Mouse (Mus musculus) T-cell, adult 2 months (primary cell): ENCODE measurements around the gene Scyl3.
A peak's percentile ranks its signal among the peaks of the same experiment; 100 is the strongest.

Source experiments
- DNase-seq: peaks from one replicate; pipeline ENCODE4 v3.0.0; 2022; ENCODE audit warnings: low spot score

Scyl3 gene

GRCm38 (mm10) chr1:163928846-163929245, at the start of gene Scyl3:
TSS of gene Scyl3 (plus strand) at chr1:163929100.
- DNase-seq, result no peak

DNA sequence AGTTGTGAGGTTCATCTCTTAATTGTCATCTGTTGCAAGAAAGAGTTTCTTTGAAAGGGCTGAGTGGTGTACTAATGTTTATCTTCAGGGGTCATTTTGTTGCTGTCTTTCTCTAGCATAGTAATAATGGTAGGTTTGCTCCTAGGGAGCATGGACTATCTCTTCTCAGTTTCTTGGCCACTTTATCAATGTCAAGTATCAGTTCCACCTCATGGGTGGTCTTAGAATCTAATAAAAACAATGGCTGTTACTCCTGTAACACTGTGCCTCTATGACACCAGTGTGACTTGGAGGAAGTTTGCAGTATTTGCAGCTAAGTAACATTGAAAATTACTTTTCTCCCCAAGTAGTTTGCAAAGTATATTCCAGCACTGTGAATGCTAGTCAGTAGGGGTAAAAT, 39.3 kb upstream of the Scyl3 start:
- DNase-seq, result no peak

DNA sequence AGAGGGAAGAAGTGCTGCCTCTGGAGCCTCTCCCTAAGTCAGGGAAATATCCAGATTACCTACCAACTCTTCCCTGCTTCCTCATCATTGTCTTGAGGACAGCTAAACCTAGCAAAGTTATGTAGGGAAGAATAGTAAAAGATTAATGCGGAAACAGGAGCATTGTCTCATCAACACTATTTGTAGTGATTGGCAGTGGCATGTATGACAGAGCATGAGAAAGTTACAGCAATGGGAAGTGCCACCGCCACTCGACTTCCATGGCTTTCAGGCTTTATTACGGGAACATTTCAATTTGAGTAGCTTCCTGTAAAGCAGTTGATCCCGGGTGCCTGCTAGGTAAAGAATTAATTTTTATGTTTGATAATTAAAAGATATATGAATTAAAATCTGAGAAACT, 35.6 kb upstream of the Scyl3 start:
- DNase-seq, result no peak

- DNase-seq, result no peak
Observed at GRCm38 (mm10) chr1:163893774-163894527, 34.9 kb upstream of the Scyl3 start.

DNA sequence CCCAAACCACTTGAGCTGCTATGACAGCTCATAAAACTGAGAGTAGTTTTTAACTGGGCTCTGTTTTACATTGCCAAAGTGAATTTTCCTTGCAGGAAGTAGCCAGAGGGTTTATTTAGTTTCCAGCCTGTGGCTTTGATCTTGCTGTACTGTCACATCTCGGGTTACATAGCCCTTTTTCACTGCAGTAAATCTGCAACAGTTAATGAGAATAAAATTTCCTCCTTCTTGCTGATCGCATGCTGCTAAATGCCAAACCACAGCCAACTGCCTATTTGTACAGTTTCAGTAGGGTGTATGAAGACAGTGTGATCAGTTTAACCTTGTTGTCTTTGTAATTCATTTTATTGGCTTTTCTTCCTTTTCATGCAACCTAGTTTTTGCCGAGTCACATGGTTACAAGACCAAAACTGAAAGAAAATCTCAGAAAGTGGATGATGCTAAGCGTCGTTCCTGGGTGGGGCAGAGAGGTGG, 30.6 kb upstream of the Scyl3 start:
- no peak for DNase-seq

DNA sequence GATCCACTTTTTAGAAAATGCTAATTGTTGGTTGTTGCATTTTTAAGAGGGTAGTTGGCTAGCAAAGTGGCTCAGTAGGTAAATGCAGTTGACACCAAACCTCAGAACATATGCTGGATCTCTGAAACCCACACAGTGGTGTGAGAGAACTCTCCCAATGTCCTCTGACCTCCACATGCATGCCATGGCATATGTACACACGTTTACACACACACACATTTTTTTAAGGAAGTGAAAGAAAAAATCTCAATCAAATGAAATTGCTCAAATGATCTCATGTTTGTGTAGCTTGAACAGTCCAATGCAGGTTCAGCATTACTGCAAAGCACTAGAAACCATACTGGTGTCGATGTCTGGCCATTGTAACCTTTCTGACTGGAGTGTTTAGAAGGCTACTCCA, 29.3 kb upstream of the Scyl3 start:
- DNase-seq, result no peak

- no peak for DNase-seq
Observed at GRCm38 (mm10) chr1:163900168-163900567, 28.7 kb upstream of the Scyl3 start.

DNA sequence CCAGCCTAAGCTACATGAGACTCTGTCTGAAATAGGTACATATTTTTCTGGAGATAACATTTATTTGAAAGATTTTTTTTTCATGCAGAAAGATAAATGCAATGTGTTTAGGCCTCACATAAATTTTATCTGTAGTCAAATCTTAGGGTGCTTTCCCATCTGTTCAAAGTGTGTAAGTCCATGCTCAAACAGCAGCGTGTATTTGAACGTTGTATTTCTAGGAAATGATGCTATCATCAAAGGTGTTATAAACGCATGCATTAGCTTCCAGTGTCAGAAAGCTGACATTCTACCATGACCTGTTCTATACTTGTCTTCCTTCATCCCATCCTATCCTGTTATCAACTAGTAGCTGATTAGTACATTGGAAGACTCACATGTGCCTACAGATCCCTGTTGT, 25.5 kb upstream of the Scyl3 start:
- no peak for DNase-seq

GRCm38 (mm10) chr1:163907007-163907811, 21.7 kb upstream of the Scyl3 start:
- no peak for DNase-seq

- DNase-seq, result no peak
Observed at GRCm38 (mm10) chr1:163908389-163908788, 20.5 kb upstream of the Scyl3 start.

DNA sequence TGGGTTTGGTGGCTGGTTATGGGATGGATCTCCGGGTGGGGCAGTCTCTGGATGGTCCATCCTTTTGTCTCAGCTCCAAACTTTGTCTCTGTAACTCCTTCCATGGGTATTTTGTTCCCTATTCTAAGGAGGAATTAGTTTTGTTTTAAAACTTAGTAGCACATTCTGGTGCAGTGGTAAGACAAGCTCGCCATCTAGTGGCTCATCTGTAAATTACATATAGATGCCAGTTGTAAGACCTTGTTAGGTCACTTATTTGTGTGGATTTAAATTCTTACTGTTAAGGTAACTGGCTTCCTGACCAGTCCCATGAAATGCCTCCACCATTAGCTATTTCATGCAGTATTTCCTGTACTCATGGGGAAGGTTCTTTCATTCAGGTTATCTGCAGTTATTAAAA, 18.6 kb upstream of the Scyl3 start:
- no peak for DNase-seq

GRCm38 (mm10) chr1:163910785-163911184, 18.1 kb upstream of the Scyl3 start:
- DNase-seq, result no peak

GRCm38 (mm10) chr1:163911981-163912380, 16.9 kb upstream of the Scyl3 start:
- no peak for DNase-seq

- no peak for DNase-seq
Observed at GRCm38 (mm10) chr1:163917349-163918160, 11.3 kb upstream of the Scyl3 start.

DNA sequence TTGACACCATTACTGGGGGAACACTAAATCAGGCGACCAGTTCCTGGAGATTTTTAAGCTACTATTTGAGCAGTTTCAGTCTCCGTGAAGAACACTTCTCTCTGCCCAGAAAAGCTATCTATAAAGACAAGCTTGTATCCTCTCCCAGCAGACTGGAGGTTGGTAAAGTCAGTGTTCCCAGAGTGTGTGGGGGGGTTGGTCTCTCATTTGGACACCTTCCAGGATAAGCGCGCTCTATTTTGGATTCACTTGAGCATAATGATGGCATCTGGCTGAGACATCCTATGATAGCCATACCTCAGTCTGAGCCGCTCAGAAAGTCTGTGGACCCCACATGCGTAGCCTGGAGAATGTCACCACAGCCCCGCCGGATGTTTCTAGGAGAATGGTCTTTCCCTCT, 4.8 kb upstream of the Scyl3 start:
- DNase-seq, result no peak

DNA sequence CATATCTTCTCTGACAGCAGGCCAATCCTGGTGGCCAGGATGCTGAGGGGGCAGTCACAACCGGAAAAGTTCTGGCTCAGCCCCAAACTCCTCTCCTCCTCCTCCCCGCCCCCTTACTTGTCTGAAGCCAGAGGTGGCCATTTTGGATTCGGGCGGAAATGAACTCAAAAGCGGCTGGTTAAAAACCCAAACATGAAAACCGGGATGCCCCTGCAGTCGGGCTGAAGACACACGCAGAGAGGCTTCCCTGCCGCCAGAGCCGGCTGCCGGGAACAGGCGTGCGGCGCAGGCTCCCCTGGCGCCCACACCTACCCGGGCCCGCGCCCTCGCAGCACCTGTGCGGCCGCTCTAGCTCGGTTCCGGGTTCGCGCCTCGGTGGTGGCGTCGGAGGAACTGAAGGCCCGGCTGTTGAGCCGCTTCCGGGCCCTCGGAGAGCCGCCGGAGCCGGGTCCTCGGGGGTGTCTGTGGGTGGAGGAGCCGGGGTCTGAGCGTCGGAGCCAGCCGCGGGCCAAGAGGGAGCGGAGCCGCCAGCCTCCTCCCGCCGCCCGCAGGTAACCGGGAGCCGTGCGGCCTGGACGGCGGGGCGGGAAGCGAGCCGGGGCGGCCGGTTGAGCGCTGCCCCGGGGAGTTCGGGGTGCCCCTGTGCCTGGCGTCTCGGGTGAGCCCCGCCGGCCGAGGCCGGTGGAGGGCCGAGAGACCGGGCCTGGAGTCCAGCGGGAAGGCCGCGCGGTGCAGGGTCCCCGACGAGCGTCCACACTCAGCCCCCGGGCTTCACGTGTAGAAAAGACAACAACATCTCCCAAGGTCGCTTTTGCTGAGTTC, 947 bp downstream of the Scyl3 start:
- peak; percentile 83 for DNase-seq

- DNase-seq, result peak; percentile 60
Observed at GRCm38 (mm10) chr1:163930458-163930794, 1.5 kb downstream of the Scyl3 start.

GRCm38 (mm10) chr1:163931801-163932200, 2.9 kb downstream of the Scyl3 start:
- no peak for DNase-seq

DNA sequence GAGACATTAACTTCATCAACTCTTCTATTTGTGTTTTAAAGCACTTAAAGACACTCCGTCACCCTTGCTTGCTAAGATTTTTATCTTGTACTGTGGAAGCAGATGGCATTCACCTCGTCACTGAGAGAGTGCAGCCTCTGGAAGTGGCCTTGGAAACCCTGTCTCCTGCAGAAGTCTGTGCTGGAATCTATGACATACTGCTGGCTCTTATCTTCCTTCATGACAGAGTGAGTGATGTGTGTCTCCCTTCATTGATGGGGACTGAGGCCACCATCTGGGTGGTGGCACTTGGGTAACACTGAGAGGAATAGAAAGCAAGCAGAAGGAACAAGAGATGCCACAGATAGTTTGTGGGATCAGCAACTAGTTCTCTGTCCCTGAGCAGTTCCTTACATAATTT, 5.7 kb downstream of the Scyl3 start:
- DNase-seq, result no peak

- no peak for DNase-seq
Observed at GRCm38 (mm10) chr1:163942056-163942455, 13.2 kb downstream of the Scyl3 start.

- DNase-seq, result no peak
Observed at GRCm38 (mm10) chr1:163953396-163953795, 24.5 kb downstream of the Scyl3 start.

- DNase-seq, result no peak
Observed at GRCm38 (mm10) chr1:163958036-163958435, 29.1 kb downstream of the Scyl3 start.
